Mouse (Mus musculus): ENCODE results near the gene Myo1e. TPM values are rescaled to one million over a fixed set of nuclear protein-coding genes. Genes with fewer than 3 reads are reported as not detected.
A peak's percentile ranks its signal among the peaks of the same experiment; 100 is the strongest.

Gene Myo1e
- polyA plus RNA-seq, 1 experiment: 21.2 TPM

GRCm38 (mm10) chr9:70406596-70406995, 199.4 kb downstream of the Myo1e start:
- no peak overlapping the region for H3K4me3 ChIP-seq (replicated peaks; ENCODE audit: extremely low read depth, low read depth, low read length)
- 75% methylated on average over 3 of the region's 3 CpGs for WGBS
- DNase-seq: no peak
- H3K4me1 ChIP-seq (ENCODE audit: control insufficient read depth, insufficient read depth, low read length): no peaks in the 10 kb centered on the region
- TF ChIP-seq POLR2A (IDR thresholded peaks at IDR 0.05; ENCODE audit: borderline replicate concordance, extremely low read depth, low read depth, low read length): no peak
- no peak for TF ChIP-seq CTCF (IDR thresholded peaks at IDR 0.05; ENCODE audit: insufficient read depth, low read length)

DNA sequence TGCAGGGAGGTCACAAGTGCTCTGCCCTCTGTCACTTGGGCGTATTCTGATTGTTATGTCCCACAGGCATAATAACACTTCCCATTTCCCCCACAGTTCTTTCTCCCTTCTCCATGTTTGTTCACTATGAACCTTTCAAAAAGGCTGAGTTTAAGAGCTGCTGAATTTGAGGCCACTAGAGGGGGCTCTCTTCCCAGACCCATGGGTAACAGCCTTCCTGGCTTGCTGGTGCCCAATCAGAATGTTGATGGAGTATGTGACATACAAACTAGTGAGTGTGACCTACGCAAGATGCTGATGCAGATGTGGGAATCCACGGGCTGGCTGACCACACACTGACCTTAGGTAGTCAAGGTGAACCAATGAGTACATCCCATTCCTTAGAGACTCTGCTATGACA, 201.6 kb downstream of the Myo1e start:
- peak; percentile 46; the same call in 1 of the 2 replicates for TF ChIP-seq CTCF (IDR thresholded peaks at IDR 0.05; ENCODE audit: insufficient read depth, low read length)
- TF ChIP-seq POLR2A (IDR thresholded peaks at IDR 0.05; ENCODE audit: borderline replicate concordance, extremely low read depth, low read depth, low read length): no peak
- DNase-seq: no peak
- Histone ChIP-seq H3K4me3 (replicated peaks; ENCODE audit: extremely low read depth, low read depth, low read length) (no peak overlapping the region), H3K4me1 (ENCODE audit: control insufficient read depth, insufficient read depth, low read length) (no peaks in the 10 kb centered on the region)
- 76% methylated on average over 3 of the region's 3 CpGs for WGBS

- 91% methylated on average over 8 of the region's 8 CpGs for WGBS
- no peak overlapping the region for H3K4me3 ChIP-seq (replicated peaks; ENCODE audit: extremely low read depth, low read depth, low read length)
- H3K4me1 ChIP-seq (ENCODE audit: control insufficient read depth, insufficient read depth, low read length): no peaks in the 10 kb centered on the region
- TF ChIP-seq CTCF (IDR thresholded peaks at IDR 0.05; ENCODE audit: insufficient read depth, low read length) (no peak), POLR2A (IDR thresholded peaks at IDR 0.05; ENCODE audit: borderline replicate concordance, extremely low read depth, low read depth, low read length) (no peak)
- no peak for DNase-seq
Measured at GRCm38 (mm10) chr9:70409743-70410142, 202.6 kb downstream of the Myo1e start.

- 69% methylated on average over 11 of the region's 11 CpGs for WGBS
- no peak for DNase-seq
- Histone ChIP-seq H3K4me1 (ENCODE audit: control insufficient read depth, insufficient read depth, low read length) (no peaks in the 10 kb centered on the region), H3K4me3 (replicated peaks; ENCODE audit: extremely low read depth, low read depth, low read length) (no peak overlapping the region)
- TF ChIP-seq POLR2A (IDR thresholded peaks at IDR 0.05; ENCODE audit: borderline replicate concordance, extremely low read depth, low read depth, low read length): no peak
- no peak for TF ChIP-seq CTCF (IDR thresholded peaks at IDR 0.05; ENCODE audit: insufficient read depth, low read length)
Measured at GRCm38 (mm10) chr9:70410668-70411067, 203.5 kb downstream of the Myo1e start.

GRCm38 (mm10) chr9:70413038-70413437, 205.9 kb downstream of the Myo1e start:
- Histone ChIP-seq H3K4me1 (ENCODE audit: control insufficient read depth, insufficient read depth, low read length) (no peaks in the 10 kb centered on the region), H3K4me3 (replicated peaks; ENCODE audit: extremely low read depth, low read depth, low read length) (no peak overlapping the region)
- TF ChIP-seq CTCF (IDR thresholded peaks at IDR 0.05; ENCODE audit: insufficient read depth, low read length) (no peak), POLR2A (IDR thresholded peaks at IDR 0.05; ENCODE audit: borderline replicate concordance, extremely low read depth, low read depth, low read length) (no peak)
- 78% methylated on average over 7 of the region's 7 CpGs for WGBS
- DNase-seq: no peak

DNA sequence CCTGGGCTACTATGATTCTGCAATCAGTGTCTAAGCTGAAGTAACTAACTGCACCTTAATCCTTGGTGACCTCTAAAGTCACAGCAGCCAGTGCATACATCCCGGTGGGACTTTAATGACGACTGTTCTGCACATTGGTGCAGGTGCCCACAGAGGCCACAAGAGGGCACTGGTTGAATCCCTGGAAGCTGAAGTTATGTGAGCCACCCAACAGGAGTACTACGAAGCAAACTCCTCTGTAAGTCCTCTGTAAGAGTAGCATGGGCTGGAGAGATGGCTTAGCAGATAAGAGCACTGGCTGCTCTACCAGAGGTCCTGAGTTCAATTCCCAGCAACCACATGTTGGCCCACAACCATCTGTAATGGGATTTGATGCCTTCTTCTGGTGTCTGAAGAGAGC, 209.3 kb downstream of the Myo1e start:
- TF ChIP-seq CTCF (IDR thresholded peaks at IDR 0.05; ENCODE audit: insufficient read depth, low read length) (peak; percentile 42; the same call in 1 of the 2 replicates), POLR2A (IDR thresholded peaks at IDR 0.05; ENCODE audit: borderline replicate concordance, extremely low read depth, low read depth, low read length) (no peak)
- 65% methylated on average over 3 of the region's 3 CpGs for WGBS
- no peak overlapping the region for H3K4me3 ChIP-seq (replicated peaks; ENCODE audit: extremely low read depth, low read depth, low read length)
- DNase-seq: no peak
- no peaks in the 10 kb centered on the region for H3K4me1 ChIP-seq (ENCODE audit: control insufficient read depth, insufficient read depth, low read length)

GRCm38 (mm10) chr9:70421257-70422056, 214.3 kb downstream of the Myo1e start, which contains the start of gene Ccnb2:
TSS of gene Ccnb2 (minus strand) at chr9:70421547.
- H3K4me1 ChIP-seq (ENCODE audit: control insufficient read depth, insufficient read depth, low read length): peaks cover 3% of the 10 kb centered on the region; the same call in 1 of the 2 replicates
- WGBS: 3% methylated on average over 45 of the region's 45 CpGs
- DNase-seq: peak; percentile 75
- TF ChIP-seq CTCF (IDR thresholded peaks at IDR 0.05; ENCODE audit: insufficient read depth, low read length) (no peak), POLR2A (IDR thresholded peaks at IDR 0.05; ENCODE audit: borderline replicate concordance, extremely low read depth, low read depth, low read length) (no peak)
- H3K4me3 ChIP-seq (replicated peaks; ENCODE audit: extremely low read depth, low read depth, low read length): peak within 1 kb of the TSS; percentile 27

- no peak for TF ChIP-seq POLR2A (IDR thresholded peaks at IDR 0.05; ENCODE audit: borderline replicate concordance, extremely low read depth, low read depth, low read length)
- TF ChIP-seq CTCF (IDR thresholded peaks at IDR 0.05; ENCODE audit: insufficient read depth, low read length): no peak
- 98% methylated on average over 2 of the region's 2 CpGs for WGBS
- DNase-seq: no peak
- Histone ChIP-seq H3K4me1 (ENCODE audit: control insufficient read depth, insufficient read depth, low read length) (peaks cover 3% of the 10 kb centered on the region; the same call in 1 of the 2 replicates), H3K4me3 (replicated peaks; ENCODE audit: extremely low read depth, low read depth, low read length) (no peak overlapping the region)
Measured at GRCm38 (mm10) chr9:70422661-70423060, 215.5 kb downstream of the Myo1e start.

- Histone ChIP-seq H3K4me3 (replicated peaks; ENCODE audit: extremely low read depth, low read depth, low read length) (no peak overlapping the region), H3K4me1 (ENCODE audit: control insufficient read depth, insufficient read depth, low read length) (no peaks in the 10 kb centered on the region)
- 71% methylated on average over 4 of the region's 4 CpGs for WGBS
- no peak for TF ChIP-seq POLR2A (IDR thresholded peaks at IDR 0.05; ENCODE audit: borderline replicate concordance, extremely low read depth, low read depth, low read length)
- no peak for TF ChIP-seq CTCF (IDR thresholded peaks at IDR 0.05; ENCODE audit: insufficient read depth, low read length)
- DNase-seq: no peak
Measured at GRCm38 (mm10) chr9:70439959-70440358, 232.8 kb downstream of the Myo1e start.

DNA sequence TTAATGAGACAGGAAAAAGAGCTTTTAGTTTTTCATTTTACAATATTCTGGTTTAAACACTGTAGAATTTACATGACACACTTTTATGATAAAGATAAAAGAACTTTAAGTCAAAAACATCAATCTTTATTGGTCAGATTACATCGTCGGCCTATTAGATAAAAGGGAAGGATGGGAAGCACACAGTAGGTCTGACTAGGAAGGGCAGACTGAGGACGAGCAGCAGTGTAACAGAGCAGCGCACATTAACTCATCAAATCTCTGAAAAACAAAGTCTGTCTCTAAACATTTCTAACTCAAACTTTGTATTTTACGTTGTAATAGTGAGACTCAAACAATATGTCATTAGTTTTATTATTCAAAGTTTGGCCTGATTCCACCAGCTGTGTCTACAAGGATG, 241.9 kb downstream of the Myo1e start:
- no peak for DNase-seq
- WGBS: 86% methylated on average over 5 of the region's 5 CpGs
- TF ChIP-seq POLR2A (IDR thresholded peaks at IDR 0.05; ENCODE audit: borderline replicate concordance, extremely low read depth, low read depth, low read length) (no peak), CTCF (IDR thresholded peaks at IDR 0.05; ENCODE audit: insufficient read depth, low read length) (no peak)
- H3K4me1 ChIP-seq (ENCODE audit: control insufficient read depth, insufficient read depth, low read length): no peaks in the 10 kb centered on the region
- no peak overlapping the region for H3K4me3 ChIP-seq (replicated peaks; ENCODE audit: extremely low read depth, low read depth, low read length)

Other genes starting within 250 kb of the Myo1e start
- gene Bnip2, start 217.9 kb upstream of the Myo1e start, polyA plus RNA-seq (2012; rRNA removed): 34.8 and 50.1 TPM in 2 replicates
- 13.0 and 16.4 TPM in 2 replicates for gene Gtf2a2, start 194.8 kb upstream of the Myo1e start, polyA plus RNA-seq (2012; rRNA removed)
- 0.14 TPM in 1 of 2 replicates, not detected in the other for gene Gcnt3, start 169.3 kb upstream of the Myo1e start, polyA plus RNA-seq (2012; rRNA removed)
- 1.2 and 2.2 TPM in 2 replicates for gene Fam81a, start 64.8 kb upstream of the Myo1e start, polyA plus RNA-seq (2012; rRNA removed)
- 1.1 and 2.1 TPM in 2 replicates for gene Ccnb2, start 214.2 kb downstream of the Myo1e start, polyA plus RNA-seq (2012; rRNA removed)